Mouse (Mus musculus) midbrain, embryonic 15.5 days (tissue): Measurements from ENCODE around the gene Rora. TPM values are rescaled to one million over a fixed set of nuclear protein-coding genes. Genes with fewer than 3 reads are reported as not detected.

Experiments used
- ATAC-seq: fragments of 200-750 bp; cut with Nextera tagmentation; replicated peaks from 2 replicates; pipeline ENCODE4 v1.8.0; 2017; ENCODE audit warnings: moderate TSS enrichment
- H3K27ac ChIP-seq: fragments of 300-500 bp; sonication (generic); 2 replicates; pipeline ENCODE4 v1.5.1; 2015; ENCODE audit warnings: mild to moderate bottlenecking, inconsistent platforms
- H3K27me3 ChIP-seq: fragments of 300-500 bp; sonication (generic); replicated peaks from 2 replicates; pipeline ENCODE4 v1.6.1; 2015; ENCODE audit warnings: inconsistent platforms
- H3K36me3 ChIP-seq: fragments of 300-500 bp; sonication (generic); replicated peaks from 2 replicates; pipeline ENCODE4 v1.6.1; 2015; ENCODE audit warnings: inconsistent platforms
- H3K4me1 ChIP-seq: fragments of 300-500 bp; sonication (generic); 2 replicates; pipeline ENCODE4 v1.6.1; 2015; ENCODE audit warnings: inconsistent platforms
- H3K4me2 ChIP-seq: fragments of 300-500 bp; sonication (generic); 2 replicates; pipeline ENCODE4 v1.6.1; 2015; ENCODE audit warnings: inconsistent platforms, mild to moderate bottlenecking, moderate library complexity
- H3K4me3 ChIP-seq: fragments of 300-500 bp; sonication (generic); 2 replicates; pipeline ENCODE4 v1.5.1; 2015; ENCODE audit warnings: mild to moderate bottlenecking, inconsistent platforms
- H3K9ac ChIP-seq: fragments of 300-500 bp; sonication (generic); 2 replicates; pipeline ENCODE4 v1.6.1; 2015; ENCODE audit warnings: mild to moderate bottlenecking, inconsistent platforms
- H3K9me3 ChIP-seq: fragments of 300-500 bp; sonication (generic); 2 replicates; pipeline ENCODE4 v1.6.1; 2016; ENCODE audit warnings: inconsistent platforms
- WGBS: fragments of 180-500 bp; shearing (Covaris S2); methylation state at CpG from one replicate; pipeline ENCODE4 v1.1.7; 2015; ENCODE audit warnings: mixed read lengths; 5-methylcytosine and 5-hydroxymethylcytosine counted together
- polyA plus RNA-seq: library from polyadenylated mRNA; unstranded; fragments of >200 nt; fragmentation: Nextera tagmentation; extraction: Ambion mirVana; gene quantifications from 2 replicates; pipeline ENCODE4 v1.2.1, GENCODE M21; 2015

The Rora gene
- polyA plus RNA-seq, 1 experiment from 2014 or later: 43.9 TPM

- no peaks in the 10 kb centered on the region for H3K36me3 ChIP-seq
- H3K4me2 ChIP-seq: no peak overlapping the region
- no peaks in the 10 kb centered on the region for H3K27me3 ChIP-seq
- H3K4me3 ChIP-seq: no peak overlapping the region
- no peak overlapping the region for H3K27ac ChIP-seq
- H3K4me1 ChIP-seq: no peaks in the 10 kb centered on the region
- H3K9me3 ChIP-seq: no peaks in the 10 kb centered on the region
- H3K9ac ChIP-seq: no peak overlapping the region
- WGBS: 77% methylated on average over 7 of the region's 7 CpGs
- no peak for ATAC-seq
Measured at GRCm38 (mm10) chr9:69265151-69265550, 611.6 kb downstream of the Rora start.

- no peak overlapping the region for H3K4me3 ChIP-seq
- peaks cover 13% of the 10 kb centered on the region for H3K4me1 ChIP-seq
- whole genome bisulfite sequencing: 41% methylated on average over 8 of the region's 8 CpGs
- no peak overlapping the region for H3K27ac ChIP-seq
- H3K36me3 ChIP-seq: no peaks in the 10 kb centered on the region
- no peak overlapping the region for H3K4me2 ChIP-seq
- no peak overlapping the region for H3K9ac ChIP-seq
- ATAC-seq: no peak
- no peaks in the 10 kb centered on the region for H3K9me3 ChIP-seq
- no peaks in the 10 kb centered on the region for H3K27me3 ChIP-seq
Measured at GRCm38 (mm10) chr9:69270374-69270773, 616.8 kb downstream of the Rora start.

- Histone ChIP-seq H3K9ac (no peak overlapping the region), H3K27ac (no peak overlapping the region), H3K27me3 (no peaks in the 10 kb centered on the region), H3K4me1 (peaks cover 13% of the 10 kb centered on the region), H3K36me3 (no peaks in the 10 kb centered on the region), H3K4me3 (no peak overlapping the region), H3K9me3 (no peaks in the 10 kb centered on the region), H3K4me2 (no peak overlapping the region)
- ATAC-seq: no peak
- WGBS: 17% methylated on average over 7 of the region's 7 CpGs
Measured at GRCm38 (mm10) chr9:69270931-69271330, 617.3 kb downstream of the Rora start.

- Histone ChIP-seq H3K4me3 (no peak overlapping the region), H3K27me3 (no peaks in the 10 kb centered on the region), H3K9ac (no peak overlapping the region), H3K9me3 (no peaks in the 10 kb centered on the region), H3K27ac (no peak overlapping the region), H3K4me2 (no peak overlapping the region), H3K4me1 (peaks cover 17% of the 10 kb centered on the region), H3K36me3 (no peaks in the 10 kb centered on the region)
- ATAC-seq: peak; percentile 56; the same call in 1 of the 2 replicates
- 42% methylated on average over 9 of the region's 9 CpGs for WGBS
Measured at GRCm38 (mm10) chr9:69272884-69273283, 619.3 kb downstream of the Rora start.

GRCm38 (mm10) chr9:69274766-69275485 is 621.3 kb downstream of the Rora start:
- H3K27ac ChIP-seq: no peak overlapping the region
- no peaks in the 10 kb centered on the region for H3K9me3 ChIP-seq
- no peaks in the 10 kb centered on the region for H3K36me3 ChIP-seq
- no peak overlapping the region for H3K4me2 ChIP-seq
- WGBS: 74% methylated on average over 10 of the region's 10 CpGs
- no peak overlapping the region for H3K9ac ChIP-seq
- H3K4me1 ChIP-seq: peaks cover 17% of the 10 kb centered on the region
- ATAC-seq: no peak
- H3K27me3 ChIP-seq: no peaks in the 10 kb centered on the region
- no peak overlapping the region for H3K4me3 ChIP-seq

- H3K27me3 ChIP-seq: no peaks in the 10 kb centered on the region
- no peak for ATAC-seq
- WGBS: 44% methylated on average over 10 of the region's 10 CpGs
Measured at GRCm38 (mm10) chr9:69277256-69277655, 623.7 kb downstream of the Rora start.

GRCm38 (mm10) chr9:69285011-69285410 is 631.4 kb downstream of the Rora start:
- H3K4me1 ChIP-seq: peaks cover 9% of the 10 kb centered on the region
- H3K36me3 ChIP-seq: no peaks in the 10 kb centered on the region
- WGBS: 88% methylated on average over 3 of the region's 3 CpGs
- H3K27me3 ChIP-seq: no peaks in the 10 kb centered on the region; the same call in 1 of the 2 replicates
- H3K9ac ChIP-seq: no peak overlapping the region
- H3K9me3 ChIP-seq: no peaks in the 10 kb centered on the region
- H3K27ac ChIP-seq: no peak overlapping the region
- H3K4me2 ChIP-seq: no peak overlapping the region
- ATAC-seq: no peak
- no peak overlapping the region for H3K4me3 ChIP-seq

More at GRCm38 (mm10) chr9:69277256-69277655, 623.7 kb downstream of the Rora start:
- H3K4me2 ChIP-seq: no peak overlapping the region
- H3K9ac ChIP-seq: no peak overlapping the region
- no peak overlapping the region for H3K27ac ChIP-seq
- H3K4me3 ChIP-seq: no peak overlapping the region
- H3K9me3 ChIP-seq: no peaks in the 10 kb centered on the region
- H3K4me1 ChIP-seq: peaks cover 13% of the 10 kb centered on the region
- H3K36me3 ChIP-seq: no peaks in the 10 kb centered on the region

- Histone ChIP-seq H3K36me3 (no peaks in the 10 kb centered on the region), H3K27me3 (peaks cover 4% of the 10 kb centered on the region), H3K4me1 (peaks cover 25% of the 10 kb centered on the region), H3K9ac (no peak overlapping the region), H3K4me2 (no peak overlapping the region), H3K4me3 (no peak overlapping the region), H3K9me3 (no peaks in the 10 kb centered on the region), H3K27ac (no peak overlapping the region)
- no peak for ATAC-seq
- 89% methylated on average over 1 of the region's 1 CpGs for WGBS
Measured at GRCm38 (mm10) chr9:69288113-69288512, 634.5 kb downstream of the Rora start.

GRCm38 (mm10) chr9:69288586-69288985 is 635.0 kb downstream of the Rora start:
- ATAC-seq: no peak

GRCm38 (mm10) chr9:69289056-69290017 is 635.8 kb downstream of the Rora start:
- no peaks in the 10 kb centered on the region for H3K9me3 ChIP-seq
- WGBS: under 1% methylated on average over 53 of the region's 59 CpGs
- H3K36me3 ChIP-seq: no peaks in the 10 kb centered on the region
- ATAC-seq: peak; percentile 95
- H3K27me3 ChIP-seq: peaks cover 12% of the 10 kb centered on the region
- H3K27ac ChIP-seq: peak overlapping the region; percentile 36
- H3K4me1 ChIP-seq: peaks cover 25% of the 10 kb centered on the region
- H3K4me2 ChIP-seq: peak overlapping the region; percentile 85
- H3K4me3 ChIP-seq: peak overlapping the region; percentile 62
- H3K9ac ChIP-seq: peak overlapping the region; percentile 53

More at GRCm38 (mm10) chr9:69288586-69288985, 635.0 kb downstream of the Rora start:
- 46% methylated on average over 5 of the region's 5 CpGs for WGBS
- no peaks in the 10 kb centered on the region for H3K36me3 ChIP-seq
- no peak overlapping the region for H3K4me3 ChIP-seq
- no peak overlapping the region for H3K27ac ChIP-seq
- H3K27me3 ChIP-seq: peaks cover 8% of the 10 kb centered on the region
- peaks cover 25% of the 10 kb centered on the region for H3K4me1 ChIP-seq
- H3K4me2 ChIP-seq: no peak overlapping the region
- no peak overlapping the region for H3K9ac ChIP-seq
- no peaks in the 10 kb centered on the region for H3K9me3 ChIP-seq

- Histone ChIP-seq H3K9ac (peak overlapping the region; percentile 53), H3K4me3 (peak overlapping the region; percentile 62), H3K27me3 (peaks cover 12% of the 10 kb centered on the region), H3K4me2 (peak overlapping the region; percentile 85), H3K9me3 (no peaks in the 10 kb centered on the region), H3K36me3 (no peaks in the 10 kb centered on the region), H3K27ac (peak overlapping the region; percentile 36), H3K4me1 (peaks cover 25% of the 10 kb centered on the region)
- ATAC-seq: peak; percentile 71
- WGBS: under 1% methylated on average over 71 of the region's 73 CpGs
Measured at GRCm38 (mm10) chr9:69290018-69290880, 636.7 kb downstream of the Rora start.
